Mouse (Mus musculus): ENCODE results near the gene Tfg.

- TF ChIP-seq MYOD1 (IDR thresholded peaks at IDR 0.05; ENCODE audit: control insufficient read depth, insufficient read length, low read depth): no peak
- no peak for TF ChIP-seq MAX (IDR thresholded peaks at IDR 0.05)
- TF ChIP-seq USF1 (IDR thresholded peaks at IDR 0.05; ENCODE audit: low read depth): no peak
- TF ChIP-seq CTCF (IDR thresholded peaks at IDR 0.05; ENCODE audit: control insufficient read depth, insufficient read depth, insufficient read length): no peak
- TF ChIP-seq CEBPB (IDR thresholded peaks at IDR 0.05; ENCODE audit: low read depth): no peak
Measured at GRCm38 (mm10) chr16:56715608-56716007, 1.6 kb downstream of the Tfg start.

Data from C2C12 (cell line).